Mouse (Mus musculus) liver, embryonic 16.5 days (tissue): ENCODE data around the gene Phf21a. TPM values are rescaled to one million over a fixed set of nuclear protein-coding genes. Genes with fewer than 3 reads are reported as not detected.

Experiments
- ATAC-seq: fragments of 200-750 bp; cut with Nextera tagmentation; 2 replicates; pipeline ENCODE4 v1.8.0; 2017; ENCODE audit warnings: low read depth, mild to moderate bottlenecking, moderate number of reproducible peaks, moderate library complexity
- H3K27ac ChIP-seq: fragments of 300-500 bp; sonication (generic); 2 replicates; pipeline ENCODE4 v1.5.1; 2014; ENCODE audit warnings: mild to moderate bottlenecking, low read length
- H3K27me3 ChIP-seq: fragments of 300-500 bp; sonication (generic); 2 replicates; pipeline ENCODE4 v1.6.1; 2014; ENCODE audit warnings: low read depth, low read length, mixed read lengths; ENCODE audit not compliant: control insufficient read depth, insufficient read depth
- H3K36me3 ChIP-seq: fragments of 300-500 bp; sonication (generic); 2 replicates; pipeline ENCODE4 v1.6.1; 2014; ENCODE audit warnings: mild to moderate bottlenecking; ENCODE audit not compliant: control insufficient read depth, insufficient read depth
- H3K4me1 ChIP-seq: fragments of 300-500 bp; sonication (generic); 2 replicates; pipeline ENCODE4 v1.6.1; 2014; ENCODE audit warnings: low read depth, low read length, mixed read lengths; ENCODE audit not compliant: control insufficient read depth
- H3K4me2 ChIP-seq: fragments of 300-500 bp; sonication (generic); 2 replicates; pipeline ENCODE4 v1.6.1; 2014; ENCODE audit warnings: low read depth, low read length, mixed read lengths
- H3K4me3 ChIP-seq: fragments of 300-500 bp; sonication (generic); 2 replicates; pipeline ENCODE4 v1.5.1; 2014; ENCODE audit warnings: low read depth, mild to moderate bottlenecking, low read length
- H3K9ac ChIP-seq: fragments of 300-500 bp; sonication (generic); 2 replicates; pipeline ENCODE4 v1.6.1; 2014; ENCODE audit warnings: low read depth, low read length
- H3K9me3 ChIP-seq: fragments of 300-500 bp; sonication (generic); replicated peaks from 2 replicates; pipeline ENCODE4 v1.6.1; 2016; ENCODE audit warnings: low read length; ENCODE audit not compliant: control insufficient read depth
- WGBS: fragments of 180-500 bp; shearing (Covaris S2); extraction: QIAGEN DNeasy Blood & Tissue Kit; methylation state at CpG from one replicate; pipeline ENCODE4 v1.1.7; 2014; ENCODE audit not compliant: insufficient replicate concordance; 5-methylcytosine and 5-hydroxymethylcytosine counted together
- polyA plus RNA-seq: library from polyadenylated mRNA; unstranded; fragments of >200 nt; fragmentation: Nextera tagmentation; extraction: Ambion mirVana; gene quantifications from 2 replicates; pipeline ENCODE4 v1.2.1, GENCODE M21; 2015

The Phf21a gene
- polyA plus RNA-seq, 1 experiment from 2014 or later = 2.8 TPM

GRCm38 (mm10) chr2:92094078-92094477, 1.2 kb downstream of the Phf21a start:
- Histone ChIP-seq H3K27ac (no peak overlapping the region), H3K4me2 (no peak overlapping the region), H3K9me3 (no peaks in the 10 kb centered on the region), H3K4me1 (no peaks in the 10 kb centered on the region), H3K4me3 (no peak overlapping the region), H3K9ac (no peak overlapping the region), H3K36me3 (no peaks in the 10 kb centered on the region), H3K27me3 (no peaks in the 10 kb centered on the region)
- no peak for ATAC-seq
- 54% methylated on average over 8 of the region's 8 CpGs for WGBS

- no peak overlapping the region for H3K4me2 ChIP-seq
- no peak overlapping the region for H3K4me3 ChIP-seq
- no peaks in the 10 kb centered on the region for H3K27me3 ChIP-seq
- H3K9me3 ChIP-seq = no peaks in the 10 kb centered on the region
- 56% methylated on average over 6 of the region's 6 CpGs for WGBS
- H3K4me1 ChIP-seq = no peaks in the 10 kb centered on the region
- no peaks in the 10 kb centered on the region for H3K36me3 ChIP-seq
- no peak overlapping the region for H3K27ac ChIP-seq
- ATAC-seq = no peak
- no peak overlapping the region for H3K9ac ChIP-seq
Observed at GRCm38 (mm10) chr2:92100768-92101167, 7.9 kb downstream of the Phf21a start.

DNA sequence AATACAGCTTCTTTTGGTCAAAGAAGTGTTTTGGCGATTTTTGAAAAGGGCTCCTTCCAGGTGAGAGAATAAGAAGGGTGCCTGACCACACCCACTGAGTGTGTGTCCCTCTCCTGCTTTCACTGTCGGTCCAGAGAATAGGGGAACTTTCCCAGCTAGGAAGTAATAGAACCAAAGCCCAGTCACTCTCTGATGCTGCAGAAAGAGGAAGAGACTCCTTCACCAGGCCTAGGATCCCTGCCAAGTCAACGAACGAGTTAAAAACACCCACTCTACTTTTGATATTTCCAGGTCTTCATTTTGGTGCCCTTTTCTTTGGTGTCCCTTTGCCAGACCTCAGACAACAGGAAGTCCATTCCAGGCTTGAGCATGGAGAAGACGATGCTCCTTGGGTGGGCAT, 31.6 kb downstream of the Phf21a start:
- ATAC-seq = no peak
- H3K4me1 ChIP-seq = no peaks in the 10 kb centered on the region
- no peak overlapping the region for H3K4me2 ChIP-seq
- no peak overlapping the region for H3K4me3 ChIP-seq
- no peaks in the 10 kb centered on the region for H3K9me3 ChIP-seq
- no peak overlapping the region for H3K9ac ChIP-seq
- 26% methylated on average over 5 of the region's 5 CpGs for WGBS
- no peaks in the 10 kb centered on the region for H3K27me3 ChIP-seq
- H3K27ac ChIP-seq = no peak overlapping the region
- no peaks in the 10 kb centered on the region for H3K36me3 ChIP-seq

DNA sequence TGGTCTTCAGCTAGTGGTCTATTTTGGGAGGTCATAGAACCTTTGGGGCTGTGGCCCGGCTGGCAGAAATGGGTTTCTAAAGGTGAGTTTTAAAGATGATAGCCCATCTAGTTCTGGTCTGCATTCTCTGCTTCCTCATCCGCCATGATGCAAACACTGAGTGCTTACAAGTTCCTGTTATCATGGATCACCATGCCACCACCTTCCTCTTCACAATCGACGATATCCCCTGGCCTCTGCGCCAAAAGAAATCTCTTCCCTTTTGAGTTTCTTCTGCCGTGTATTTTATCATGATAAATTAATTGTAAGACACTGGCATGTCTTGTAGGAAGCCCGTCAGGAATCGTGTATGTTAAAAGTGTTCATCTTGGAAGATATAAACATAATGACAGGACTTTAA, 32.4 kb downstream of the Phf21a start:
- no peaks in the 10 kb centered on the region for H3K36me3 ChIP-seq
- no peak overlapping the region for H3K4me2 ChIP-seq
- no peak for ATAC-seq
- WGBS = 58% methylated on average over 8 of the region's 8 CpGs
- H3K4me1 ChIP-seq = no peaks in the 10 kb centered on the region
- H3K27ac ChIP-seq = no peak overlapping the region
- H3K4me3 ChIP-seq = no peak overlapping the region
- no peak overlapping the region for H3K9ac ChIP-seq
- H3K27me3 ChIP-seq = no peaks in the 10 kb centered on the region
- no peaks in the 10 kb centered on the region for H3K9me3 ChIP-seq

DNA sequence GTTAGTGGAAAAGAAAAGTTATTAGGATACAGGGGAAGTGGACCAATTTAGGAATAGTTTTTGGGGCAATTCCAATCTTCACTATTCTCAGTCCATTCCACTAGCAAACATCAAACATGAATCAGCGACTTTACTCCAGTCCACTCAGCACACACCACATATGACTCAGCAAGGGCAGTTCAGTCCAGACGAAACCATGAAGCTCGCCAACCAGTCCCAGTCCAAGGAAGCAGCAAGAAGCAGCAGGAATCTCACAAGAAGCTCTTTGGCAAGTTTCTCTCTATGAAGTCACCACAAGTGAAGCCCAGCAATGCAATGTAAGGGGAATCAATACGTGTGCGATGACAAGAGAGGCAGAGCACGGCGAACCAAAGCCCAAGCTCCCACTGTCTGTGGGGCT, 37.2 kb downstream of the Phf21a start:
- Histone ChIP-seq H3K4me3 (no peak overlapping the region), H3K4me1 (no peaks in the 10 kb centered on the region), H3K36me3 (no peaks in the 10 kb centered on the region), H3K9me3 (no peaks in the 10 kb centered on the region), H3K4me2 (no peak overlapping the region), H3K27ac (no peak overlapping the region), H3K9ac (no peak overlapping the region), H3K27me3 (no peaks in the 10 kb centered on the region)
- 83% methylated on average over 7 of the region's 7 CpGs for WGBS
- no peak for ATAC-seq

GRCm38 (mm10) chr2:92138736-92139135, 45.8 kb downstream of the Phf21a start:
- Histone ChIP-seq H3K4me2 (no peak overlapping the region), H3K4me1 (no peaks in the 10 kb centered on the region), H3K27me3 (no peaks in the 10 kb centered on the region), H3K4me3 (no peak overlapping the region), H3K36me3 (no peaks in the 10 kb centered on the region), H3K9ac (no peak overlapping the region), H3K9me3 (no peaks in the 10 kb centered on the region), H3K27ac (no peak overlapping the region)
- ATAC-seq = no peak

- Histone ChIP-seq H3K36me3 (no peaks in the 10 kb centered on the region), H3K4me2 (no peak overlapping the region)
Observed at GRCm38 (mm10) chr2:92139365-92139764, 46.4 kb downstream of the Phf21a start.

GRCm38 (mm10) chr2:92140383-92140782, 47.5 kb downstream of the Phf21a start:
- Histone ChIP-seq H3K4me2 (no peak overlapping the region), H3K27me3 (no peaks in the 10 kb centered on the region), H3K9ac (no peak overlapping the region), H3K4me1 (no peaks in the 10 kb centered on the region), H3K4me3 (no peak overlapping the region), H3K36me3 (no peaks in the 10 kb centered on the region), H3K9me3 (no peaks in the 10 kb centered on the region), H3K27ac (no peak overlapping the region)
- 43% methylated on average over 7 of the region's 7 CpGs for WGBS
- no peak for ATAC-seq

More at GRCm38 (mm10) chr2:92139365-92139764, 46.4 kb downstream of the Phf21a start:
- no peak for ATAC-seq
- H3K4me3 ChIP-seq = no peak overlapping the region
- no peaks in the 10 kb centered on the region for H3K9me3 ChIP-seq
- no peak overlapping the region for H3K27ac ChIP-seq
- H3K27me3 ChIP-seq = no peaks in the 10 kb centered on the region
- H3K9ac ChIP-seq = no peak overlapping the region
- H3K4me1 ChIP-seq = no peaks in the 10 kb centered on the region

GRCm38 (mm10) chr2:92141073-92141472, 48.2 kb downstream of the Phf21a start:
- no peak for ATAC-seq
- 14% methylated on average over 11 of the region's 11 CpGs for WGBS
- Histone ChIP-seq H3K27ac (no peak overlapping the region), H3K27me3 (no peaks in the 10 kb centered on the region), H3K9me3 (no peaks in the 10 kb centered on the region), H3K4me2 (no peak overlapping the region), H3K9ac (no peak overlapping the region), H3K4me1 (no peaks in the 10 kb centered on the region), H3K36me3 (no peaks in the 10 kb centered on the region), H3K4me3 (no peak overlapping the region)

DNA sequence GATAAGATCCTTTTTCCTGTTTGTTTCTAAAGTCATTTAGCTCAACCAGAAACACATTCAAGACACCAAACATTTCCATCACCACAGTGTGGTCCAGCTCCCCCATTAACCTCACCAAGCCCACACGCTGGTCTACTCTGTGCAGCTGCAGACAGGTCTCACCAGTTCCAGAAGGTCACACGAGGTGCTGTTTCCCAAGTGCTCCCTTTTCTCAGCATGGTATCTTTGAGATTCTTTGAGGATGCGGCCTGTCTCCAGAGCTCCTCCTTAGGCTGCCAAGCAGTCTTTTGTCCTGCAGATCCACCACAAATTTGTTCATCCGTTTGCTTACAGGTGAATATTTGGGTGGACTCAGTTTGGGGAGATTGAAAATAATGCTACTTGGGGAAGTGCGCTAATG, 51.0 kb downstream of the Phf21a start:
- no peaks in the 10 kb centered on the region for H3K9me3 ChIP-seq
- H3K9ac ChIP-seq = no peak overlapping the region
- no peaks in the 10 kb centered on the region for H3K4me1 ChIP-seq
- no peak overlapping the region for H3K27ac ChIP-seq
- no peak overlapping the region for H3K4me3 ChIP-seq
- WGBS = 44% methylated on average over 5 of the region's 5 CpGs
- no peak for ATAC-seq
- no peaks in the 10 kb centered on the region for H3K36me3 ChIP-seq
- no peak overlapping the region for H3K4me2 ChIP-seq
- no peaks in the 10 kb centered on the region for H3K27me3 ChIP-seq
